Mouse (Mus musculus): ENCODE results near the gene Nell2. TPM values are rescaled to one million over a fixed set of nuclear protein-coding genes. Genes with fewer than 3 reads are reported as not detected.
"Not testable (repeated sequence)": the region's sequence is repeated elsewhere in the genome, so short reads cannot be mapped to it uniquely, and the experiment has no call there.

Gene Nell2
- polyA plus RNA-seq, 1 experiment: 0.04 TPM

DNA sequence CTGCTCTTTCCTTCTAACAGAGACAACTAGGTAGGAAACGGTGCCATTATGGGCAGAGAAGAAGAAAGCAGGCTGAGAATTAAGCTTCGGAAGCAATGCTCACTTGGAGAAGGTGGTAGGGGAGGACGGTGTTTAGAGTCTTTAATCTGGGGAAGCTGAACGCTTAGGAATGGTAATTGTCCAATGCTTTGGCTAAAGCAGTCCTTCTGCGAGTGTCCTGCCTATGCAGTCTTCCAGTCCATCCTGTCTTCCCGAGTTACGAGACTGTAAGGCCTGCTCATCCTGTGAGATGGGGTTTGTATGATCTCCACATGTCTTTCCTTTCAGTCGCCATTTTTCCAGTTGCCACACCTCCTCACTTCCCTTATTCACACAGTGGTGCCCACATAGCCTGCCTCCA lies 284.5 kb downstream of the Nell2 start:
- H3K4me3 ChIP-seq: no peak overlapping the region
- no peaks in the 10 kb centered on the region for H3K79me2 ChIP-seq (ENCODE audit: control insufficient read depth, insufficient read depth)
- no peak overlapping the region for H3K4me2 ChIP-seq (ENCODE audit: low read depth)
- H3ac ChIP-seq (ENCODE audit: control insufficient read depth, insufficient read length): no peak overlapping the region
- H3K27me3 ChIP-seq (ENCODE audit: control insufficient read depth, insufficient read depth, insufficient read length): no peaks in the 10 kb centered on the region
- no peaks in the 10 kb centered on the region for H3K36me3 ChIP-seq (ENCODE audit: control insufficient read depth, insufficient read depth)
- TF ChIP-seq TCF12 (IDR thresholded peaks at IDR 0.05; ENCODE audit: insufficient read depth, poor library complexity, severe bottlenecking): no peak
- TF ChIP-seq MYOD1 (IDR thresholded peaks at IDR 0.05; ENCODE audit: control insufficient read depth in 1 of 3, insufficient read length in 2 of 3, low read depth in 2 of 3): no peak
- TF ChIP-seq REST (IDR thresholded peaks at IDR 0.05; ENCODE audit: insufficient read depth, insufficient read length): no peak
- TF ChIP-seq TCF3 (IDR thresholded peaks at IDR 0.05; ENCODE audit: insufficient read length, low read depth): no peak
- no peak for TF ChIP-seq MYOG (IDR thresholded peaks at IDR 0.05; ENCODE audit: control insufficient read depth in 1 of 3, insufficient read depth in 1 of 3, insufficient read length in 2 of 3, low read depth in 2 of 3)
- no peak for TF ChIP-seq E2F4 (IDR thresholded peaks at IDR 0.05; ENCODE audit: insufficient read depth)
- TF ChIP-seq POLR2AphosphoS2 (IDR thresholded peaks at IDR 0.05; ENCODE audit: insufficient read length, low read depth): no peak
- TF ChIP-seq SRF (IDR thresholded peaks at IDR 0.05; ENCODE audit: control insufficient read depth, insufficient read length, low read depth): no peak
- TF ChIP-seq CEBPB (IDR thresholded peaks at IDR 0.05; ENCODE audit: insufficient read depth, poor library complexity, severe bottlenecking): no peak
- TF ChIP-seq USF1 (IDR thresholded peaks at IDR 0.05; ENCODE audit: low read depth): no peak
- no peak for TF ChIP-seq POLR2A (IDR thresholded peaks at IDR 0.05; ENCODE audit: insufficient read length, low read depth)
- no peak for TF ChIP-seq MAX (IDR thresholded peaks at IDR 0.05; ENCODE audit: low read depth)

DNA sequence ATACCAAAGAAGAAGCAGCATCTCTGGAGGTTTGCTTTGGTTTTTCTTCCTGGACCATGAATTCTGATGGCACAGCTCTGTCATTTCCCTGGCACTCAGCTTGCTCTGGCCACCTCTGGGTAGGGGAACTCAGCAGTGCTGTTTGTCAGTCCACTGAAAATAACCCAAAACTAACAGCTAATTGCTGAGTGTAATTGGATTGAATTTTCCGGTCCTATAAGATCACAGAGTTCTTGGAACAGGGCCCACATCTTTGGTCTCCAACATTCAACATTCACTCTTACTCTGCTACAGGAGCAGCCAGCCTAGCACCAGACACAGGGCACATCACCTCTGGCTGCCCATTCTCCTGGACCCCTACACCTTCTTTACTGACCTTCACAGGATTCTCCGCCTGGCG lies 287.2 kb downstream of the Nell2 start:
- H3ac ChIP-seq (ENCODE audit: control insufficient read depth, insufficient read length): no peak overlapping the region
- no peaks in the 10 kb centered on the region for H3K79me2 ChIP-seq (ENCODE audit: control insufficient read depth, insufficient read depth)
- TF ChIP-seq E2F4 (IDR thresholded peaks at IDR 0.05; ENCODE audit: insufficient read depth) (no peak), POLR2AphosphoS2 (IDR thresholded peaks at IDR 0.05; ENCODE audit: insufficient read length, low read depth) (no peak), POLR2A (IDR thresholded peaks at IDR 0.05; ENCODE audit: insufficient read length, low read depth) (no peak), REST (IDR thresholded peaks at IDR 0.05; ENCODE audit: insufficient read depth, insufficient read length) (no peak), MAX (IDR thresholded peaks at IDR 0.05; ENCODE audit: low read depth) (no peak), MYOD1 (IDR thresholded peaks at IDR 0.05; ENCODE audit: control insufficient read depth in 1 of 3, insufficient read length in 2 of 3, low read depth in 2 of 3) (no peak), USF1 (IDR thresholded peaks at IDR 0.05; ENCODE audit: low read depth) (no peak), SRF (IDR thresholded peaks at IDR 0.05; ENCODE audit: control insufficient read depth, insufficient read length, low read depth) (no peak), CEBPB (IDR thresholded peaks at IDR 0.05; ENCODE audit: insufficient read depth, poor library complexity, severe bottlenecking) (no peak)
- no peaks in the 10 kb centered on the region for H3K36me3 ChIP-seq (ENCODE audit: control insufficient read depth, insufficient read depth)
- no peak overlapping the region for H3K4me2 ChIP-seq (ENCODE audit: low read depth)
- no peaks in the 10 kb centered on the region for H3K27me3 ChIP-seq (ENCODE audit: control insufficient read depth, insufficient read depth, insufficient read length)
- H3K4me3 ChIP-seq: no peak overlapping the region

DNA sequence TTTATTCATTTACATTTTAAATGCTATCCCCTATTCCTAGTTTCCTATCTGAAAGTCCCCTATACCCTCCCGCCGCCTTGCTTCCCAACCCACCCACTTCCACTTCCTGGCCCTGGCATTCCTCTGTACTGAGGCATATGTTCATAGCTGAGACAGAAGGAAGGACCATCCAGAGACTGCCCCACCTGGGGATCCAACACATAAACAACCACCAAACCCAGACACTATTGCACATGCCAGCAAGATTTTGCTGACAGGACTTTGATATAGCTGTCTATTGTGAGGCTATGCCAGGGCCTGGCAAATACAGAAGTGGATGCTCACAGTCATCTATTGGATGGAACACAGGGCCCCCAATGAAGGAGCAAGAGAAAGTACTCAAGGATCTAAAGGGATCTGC lies 291.3 kb downstream of the Nell2 start:
- not testable (repeated sequence) for H3K36me3 ChIP-seq (ENCODE audit: control insufficient read depth, insufficient read depth); H3K27me3 ChIP-seq (ENCODE audit: control insufficient read depth, insufficient read depth, insufficient read length); H3K4me2 ChIP-seq (ENCODE audit: low read depth); H3ac ChIP-seq (ENCODE audit: control insufficient read depth, insufficient read length); H3K79me2 ChIP-seq (ENCODE audit: control insufficient read depth, insufficient read depth); H3K4me3 ChIP-seq

GRCm38 (mm10) chr15:95236509-95236908 lies 291.9 kb downstream of the Nell2 start:
- no peak overlapping the region for H3K4me2 ChIP-seq (ENCODE audit: low read depth)

DNA sequence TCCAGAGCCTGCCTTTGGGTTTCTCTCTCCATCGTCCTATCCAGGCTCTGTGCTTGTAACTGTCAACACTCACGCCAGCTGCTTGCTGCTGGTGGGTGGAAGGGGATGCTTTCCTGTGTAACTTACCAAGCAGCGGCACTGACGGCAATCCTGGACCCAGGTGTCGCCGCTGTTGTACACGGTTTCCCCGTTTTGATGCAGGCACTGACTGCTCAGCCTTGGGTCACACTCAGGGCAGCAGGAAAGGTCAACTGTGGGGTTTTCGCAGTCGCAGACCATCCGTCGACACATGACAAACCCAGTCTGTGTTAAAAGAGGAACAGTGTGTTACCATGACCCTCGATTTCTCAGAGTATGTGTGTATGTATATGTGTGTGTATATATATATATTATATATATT lies 297.2 kb downstream of the Nell2 start:
- Histone ChIP-seq H3K4me3 (no peak overlapping the region), H3K4me2 (ENCODE audit: low read depth) (no peak overlapping the region), H3ac (ENCODE audit: control insufficient read depth, insufficient read length) (no peak overlapping the region), H3K79me2 (ENCODE audit: control insufficient read depth, insufficient read depth) (no peaks in the 10 kb centered on the region), H3K36me3 (ENCODE audit: control insufficient read depth, insufficient read depth) (no peaks in the 10 kb centered on the region), H3K27me3 (ENCODE audit: control insufficient read depth, insufficient read depth, insufficient read length) (no peaks in the 10 kb centered on the region)
- TF ChIP-seq POLR2AphosphoS2 (IDR thresholded peaks at IDR 0.05; ENCODE audit: insufficient read length, low read depth) (no peak), MYOG (IDR thresholded peaks at IDR 0.05; ENCODE audit: control insufficient read depth in 1 of 3, insufficient read depth in 1 of 3, insufficient read length in 2 of 3, low read depth in 2 of 3) (no peak), E2F4 (IDR thresholded peaks at IDR 0.05; ENCODE audit: insufficient read depth) (no peak), TCF3 (IDR thresholded peaks at IDR 0.05; ENCODE audit: insufficient read length, low read depth) (no peak), TCF12 (IDR thresholded peaks at IDR 0.05; ENCODE audit: insufficient read depth, poor library complexity, severe bottlenecking) (no peak), MAX (IDR thresholded peaks at IDR 0.05; ENCODE audit: low read depth) (no peak), MYOD1 (IDR thresholded peaks at IDR 0.05; ENCODE audit: control insufficient read depth in 1 of 3, insufficient read length in 2 of 3, low read depth in 2 of 3) (no peak), REST (IDR thresholded peaks at IDR 0.05; ENCODE audit: insufficient read depth, insufficient read length) (no peak)

More at GRCm38 (mm10) chr15:95236509-95236908, 291.9 kb downstream of the Nell2 start:
- Histone ChIP-seq H3K36me3 (ENCODE audit: control insufficient read depth, insufficient read depth) (no peaks in the 10 kb centered on the region), H3K79me2 (ENCODE audit: control insufficient read depth, insufficient read depth) (no peaks in the 10 kb centered on the region), H3ac (ENCODE audit: control insufficient read depth, insufficient read length) (no peak overlapping the region), H3K4me3 (no peak overlapping the region), H3K27me3 (ENCODE audit: control insufficient read depth, insufficient read depth, insufficient read length) (no peaks in the 10 kb centered on the region)
- TF ChIP-seq REST (IDR thresholded peaks at IDR 0.05; ENCODE audit: insufficient read depth, insufficient read length) (no peak), MYOG (IDR thresholded peaks at IDR 0.05; ENCODE audit: control insufficient read depth in 1 of 3, insufficient read depth in 1 of 3, insufficient read length in 2 of 3, low read depth in 2 of 3) (no peak)
